Mouse (Mus musculus) limb, embryonic 15.5 days (tissue): ENCODE results near the gene Cbl. TPM values are rescaled to one million over a fixed set of nuclear protein-coding genes. Genes with fewer than 3 reads are reported as not detected.
A peak's percentile ranks its signal among the peaks of the same experiment; 100 is the strongest.

Source experiments
- ATAC-seq: fragments of 200-750 bp; cut with Nextera tagmentation; 2 replicates; pipeline ENCODE4 v1.8.0; 2017; ENCODE audit warnings: low read depth, moderate TSS enrichment; ENCODE audit not compliant: insufficient number of reproducible peaks, low FRiP score, low TSS enrichment
- H3K27ac ChIP-seq: fragments of 300-500 bp; sonication (generic); 2 replicates; pipeline ENCODE4 v1.5.1; 2015; ENCODE audit warnings: moderate library complexity, mild to moderate bottlenecking, inconsistent platforms
- H3K27me3 ChIP-seq: fragments of 300-500 bp; sonication (generic); 2 replicates; pipeline ENCODE4 v1.6.1; 2015; ENCODE audit warnings: inconsistent platforms
- H3K36me3 ChIP-seq: fragments of 300-500 bp; sonication (generic); 2 replicates; pipeline ENCODE4 v1.6.1; 2015; ENCODE audit warnings: inconsistent platforms
- H3K4me1 ChIP-seq: fragments of 300-500 bp; sonication (generic); 2 replicates; pipeline ENCODE4 v1.6.1; 2015; ENCODE audit warnings: inconsistent platforms
- H3K4me2 ChIP-seq: fragments of 300-500 bp; sonication (generic); 2 replicates; pipeline ENCODE4 v1.6.1; 2015; ENCODE audit warnings: mild to moderate bottlenecking, inconsistent platforms
- H3K4me3 ChIP-seq: fragments of 300-500 bp; sonication (generic); 2 replicates; pipeline ENCODE4 v1.5.1; 2015; ENCODE audit warnings: mild to moderate bottlenecking, inconsistent platforms
- H3K9ac ChIP-seq: fragments of 300-500 bp; sonication (generic); 2 replicates; pipeline ENCODE4 v1.6.1; 2015; ENCODE audit warnings: inconsistent platforms
- H3K9me3 ChIP-seq: fragments of 300-500 bp; sonication (generic); 2 replicates; pipeline ENCODE4 v1.6.1; 2016; ENCODE audit warnings: inconsistent platforms
- WGBS: fragments of 180-500 bp; shearing (Covaris S2); methylation state at CpG from one replicate; pipeline ENCODE4 v1.1.7; 2015; 5-methylcytosine and 5-hydroxymethylcytosine counted together
- polyA plus RNA-seq: library from polyadenylated mRNA; unstranded; fragments of >200 nt; fragmentation: Nextera tagmentation; extraction: Ambion mirVana; gene quantifications from 2 replicates; pipeline ENCODE4 v1.2.1, GENCODE M21; 2015

Cbl gene
- polyA plus RNA-seq, 1 experiment from 2014 or later, result 15.6 TPM

GRCm38 (mm10) chr9:44109360-44110095, 124.3 kb downstream of the Cbl start:
- H3K4me2 ChIP-seq, result peak overlapping the region; percentile 44
- no peaks in the 10 kb centered on the region for H3K9me3 ChIP-seq
- H3K4me3 ChIP-seq, result peak overlapping the region; percentile 22
- 11% methylated on average over 9 of the region's 9 CpGs for WGBS
- no peaks in the 10 kb centered on the region for H3K27me3 ChIP-seq
- H3K36me3 ChIP-seq, result peaks cover 21% of the 10 kb centered on the region; the same call in 1 of the 2 replicates
- 0 out of 2 replicates have a peak overlapping the region, but pooled peaks have one; percentile 59 for H3K27ac ChIP-seq
- ATAC-seq, result no peak
- H3K9ac ChIP-seq, result 0 out of 2 replicates have a peak overlapping the region, but pooled peaks have one; percentile 1
- peaks cover 57% of the 10 kb centered on the region for H3K4me1 ChIP-seq

GRCm38 (mm10) chr9:44108269-44109055, 125.4 kb downstream of the Cbl start:
- ATAC-seq, result no peak

GRCm38 (mm10) chr9:44107557-44108179, 126.2 kb downstream of the Cbl start:
- peaks cover 57% of the 10 kb centered on the region for H3K4me1 ChIP-seq
- no peaks in the 10 kb centered on the region for H3K27me3 ChIP-seq
- H3K36me3 ChIP-seq, result peaks cover 27% of the 10 kb centered on the region; the same call in 1 of the 2 replicates
- no peaks in the 10 kb centered on the region for H3K9me3 ChIP-seq
- H3K4me2 ChIP-seq, result peak overlapping the region; percentile 36
- WGBS, result 52% methylated on average over 25 of the region's 25 CpGs
- no peak overlapping the region for H3K9ac ChIP-seq
- H3K4me3 ChIP-seq, result peak overlapping the region; percentile 19
- H3K27ac ChIP-seq, result peak overlapping the region; percentile 88
- ATAC-seq, result no peak

More at GRCm38 (mm10) chr9:44108269-44109055, 125.4 kb downstream of the Cbl start:
- Histone ChIP-seq H3K27me3 (no peaks in the 10 kb centered on the region), H3K9me3 (no peaks in the 10 kb centered on the region), H3K27ac (peak overlapping the region; percentile 88), H3K9ac (peak overlapping the region; percentile 23; the same call in 1 of the 2 replicates), H3K4me2 (peak overlapping the region; percentile 36), H3K4me3 (peak overlapping the region; percentile 22; the same call in 1 of the 2 replicates), H3K36me3 (peaks cover 26% of the 10 kb centered on the region; the same call in 1 of the 2 replicates), H3K4me1 (peaks cover 57% of the 10 kb centered on the region)
- WGBS, result 68% methylated on average over 31 of the region's 31 CpGs

GRCm38 (mm10) chr9:44107110-44107509, 126.7 kb downstream of the Cbl start, which contains the start of gene C1qtnf5:
C1qtnf5 (plus strand) TSS chr9:44107245.
- Histone ChIP-seq H3K9ac (no peak within 1 kb of the TSS), H3K4me2 (peak within 1 kb of the TSS; percentile 36), H3K36me3 (peaks cover 31% of the 10 kb centered on the region; the same call in 1 of the 2 replicates), H3K4me1 (peaks cover 52% of the 10 kb centered on the region), H3K9me3 (no peaks in the 10 kb centered on the region), H3K27me3 (no peaks in the 10 kb centered on the region), H3K4me3 (peak within 1 kb of the TSS; percentile 19), H3K27ac (peak within 1 kb of the TSS; percentile 88)
- 20% methylated on average over 8 of the region's 8 CpGs for WGBS
- ATAC-seq, result peak; percentile 85

- 63% methylated on average over 4 of the region's 4 CpGs for WGBS
- Histone ChIP-seq H3K27me3 (no peaks in the 10 kb centered on the region), H3K4me3 (no peak overlapping the region), H3K4me1 (peaks cover 48% of the 10 kb centered on the region), H3K9ac (no peak overlapping the region), H3K36me3 (peaks cover 34% of the 10 kb centered on the region; the same call in 1 of the 2 replicates), H3K27ac (peak overlapping the region; percentile 88), H3K4me2 (0 out of 2 replicates have a peak overlapping the region, but pooled peaks have one; percentile 36), H3K9me3 (no peaks in the 10 kb centered on the region)
- ATAC-seq, result no peak
Observed at GRCm38 (mm10) chr9:44106596-44106995, 127.3 kb downstream of the Cbl start.

GRCm38 (mm10) chr9:44106182-44106581, 127.7 kb downstream of the Cbl start:
- peaks cover 47% of the 10 kb centered on the region for H3K4me1 ChIP-seq

GRCm38 (mm10) chr9:44105781-44106180, 128.1 kb downstream of the Cbl start:
- H3K36me3 ChIP-seq, result peaks cover 36% of the 10 kb centered on the region; the same call in 1 of the 2 replicates
- 86% methylated on average over 10 of the region's 10 CpGs for WGBS
- H3K27me3 ChIP-seq, result no peaks in the 10 kb centered on the region
- H3K9me3 ChIP-seq, result no peaks in the 10 kb centered on the region
- ATAC-seq, result no peak
- H3K4me2 ChIP-seq, result no peak overlapping the region
- no peak overlapping the region for H3K4me3 ChIP-seq
- peaks cover 47% of the 10 kb centered on the region for H3K4me1 ChIP-seq
- no peak overlapping the region for H3K27ac ChIP-seq
- H3K9ac ChIP-seq, result no peak overlapping the region

More at GRCm38 (mm10) chr9:44106182-44106581, 127.7 kb downstream of the Cbl start:
- H3K9ac ChIP-seq, result no peak overlapping the region
- no peak overlapping the region for H3K4me2 ChIP-seq
- ATAC-seq, result no peak
- no peaks in the 10 kb centered on the region for H3K9me3 ChIP-seq
- no peaks in the 10 kb centered on the region for H3K27me3 ChIP-seq
- WGBS, result 92% methylated on average over 7 of the region's 7 CpGs
- no peak overlapping the region for H3K4me3 ChIP-seq
- H3K36me3 ChIP-seq, result peaks cover 36% of the 10 kb centered on the region; the same call in 1 of the 2 replicates
- no peak overlapping the region for H3K27ac ChIP-seq

GRCm38 (mm10) chr9:44104881-44105280, 129.0 kb downstream of the Cbl start:
- 92% methylated on average over 7 of the region's 7 CpGs for WGBS
- H3K36me3 ChIP-seq, result peaks cover 36% of the 10 kb centered on the region; the same call in 1 of the 2 replicates
- no peak for ATAC-seq

GRCm38 (mm10) chr9:44101490-44101889, 132.4 kb downstream of the Cbl start, which contains the start of gene Mfrp:
Mfrp (plus strand) TSS chr9:44101729.
- peaks cover 27% of the 10 kb centered on the region; the same call in 1 of the 2 replicates for H3K36me3 ChIP-seq
- no peak for ATAC-seq
- 56% methylated on average over 9 of the region's 9 CpGs for WGBS

More at GRCm38 (mm10) chr9:44104881-44105280, 129.0 kb downstream of the Cbl start:
- Histone ChIP-seq H3K4me1 (peaks cover 39% of the 10 kb centered on the region), H3K4me3 (no peak overlapping the region), H3K27me3 (no peaks in the 10 kb centered on the region), H3K9me3 (no peaks in the 10 kb centered on the region), H3K27ac (no peak overlapping the region), H3K9ac (no peak overlapping the region), H3K4me2 (no peak overlapping the region)

GRCm38 (mm10) chr9:44096536-44096935, 137.3 kb downstream of the Cbl start:
- Histone ChIP-seq H3K27me3 (no peaks in the 10 kb centered on the region), H3K27ac (no peak overlapping the region), H3K36me3 (peaks cover 30% of the 10 kb centered on the region), H3K4me2 (no peak overlapping the region), H3K4me1 (peaks cover 12% of the 10 kb centered on the region), H3K9ac (no peak overlapping the region), H3K4me3 (no peak overlapping the region), H3K9me3 (no peaks in the 10 kb centered on the region)
- 39% methylated on average over 9 of the region's 9 CpGs for WGBS
- no peak for ATAC-seq

More at GRCm38 (mm10) chr9:44101490-44101889, 132.4 kb downstream of the Cbl start, which contains the start of gene Mfrp:
- peaks cover 8% of the 10 kb centered on the region for H3K4me1 ChIP-seq
- H3K4me3 ChIP-seq, result no peak within 1 kb of the TSS
- no peak within 1 kb of the TSS for H3K27ac ChIP-seq
- H3K27me3 ChIP-seq, result no peaks in the 10 kb centered on the region
- H3K4me2 ChIP-seq, result no peak within 1 kb of the TSS
- H3K9me3 ChIP-seq, result no peaks in the 10 kb centered on the region
- no peak within 1 kb of the TSS for H3K9ac ChIP-seq

- H3K4me1 ChIP-seq, result peaks cover 12% of the 10 kb centered on the region
Observed at GRCm38 (mm10) chr9:44095781-44096180, 138.1 kb downstream of the Cbl start.

More at GRCm38 (mm10) chr9:44095781-44096180, 138.1 kb downstream of the Cbl start:
- H3K4me3 ChIP-seq, result no peak overlapping the region
- H3K27me3 ChIP-seq, result no peaks in the 10 kb centered on the region
- no peak for ATAC-seq
- peaks cover 34% of the 10 kb centered on the region for H3K36me3 ChIP-seq
- WGBS, result 84% methylated on average over 9 of the region's 9 CpGs
- no peak overlapping the region for H3K9ac ChIP-seq
- H3K9me3 ChIP-seq, result no peaks in the 10 kb centered on the region
- no peak overlapping the region for H3K4me2 ChIP-seq
- no peak overlapping the region for H3K27ac ChIP-seq
